Mouse (Mus musculus): ENCODE results near the gene Sox6. TPM values are rescaled to one million over a fixed set of nuclear protein-coding genes. Genes with fewer than 3 reads are reported as not detected.
"Not testable (repeated sequence)": the region's sequence is repeated elsewhere in the genome, so short reads cannot be mapped to it uniquely, and the experiment has no call there.

Gene Sox6
- total RNA-seq, 2 experiments from 2014 or later = 27.1 to 32.5 TPM

- intact Hi-C loops (cut with DNase I) = no loop called here
- DNase-seq = no peak
These were observed 431.1 kb downstream of the Sox6 start for GRCm38 (mm10) chr7:115607485-115607884.

- DNase-seq; intact Hi-C loops (cut with DNase I): not testable (repeated sequence)
These were observed 432.5 kb downstream of the Sox6 start for GRCm38 (mm10) chr7:115606125-115606524.

GRCm38 (mm10) chr7:115604883-115605282, 433.7 kb downstream of the Sox6 start:
- no peak for DNase-seq
- intact Hi-C loops (cut with DNase I) = no loop called here

- intact Hi-C loops (cut with DNase I) = no loop called here
These were observed 441.2 kb downstream of the Sox6 start for GRCm38 (mm10) chr7:115597376-115597775.

GRCm38 (mm10) chr7:115580461-115580860, 458.1 kb downstream of the Sox6 start:
- intact Hi-C loops (cut with DNase I) = no loop called here
- DNase-seq = no peak

More at GRCm38 (mm10) chr7:115597376-115597775, 441.2 kb downstream of the Sox6 start:
- no peak for DNase-seq

- no peak for DNase-seq
- intact Hi-C loops (cut with DNase I) = no loop called here
These were observed 458.8 kb downstream of the Sox6 start for GRCm38 (mm10) chr7:115579826-115580225.

- intact Hi-C loops (cut with DNase I) = no loop called here
- no peak for DNase-seq
These were observed 462.2 kb downstream of the Sox6 start for GRCm38 (mm10) chr7:115576387-115576786.

- no peak for DNase-seq
- intact Hi-C loops (cut with DNase I) = no loop called here
These were observed 463.8 kb downstream of the Sox6 start for GRCm38 (mm10) chr7:115574834-115575233.

GRCm38 (mm10) chr7:115568821-115569240, 469.8 kb downstream of the Sox6 start:
- intact Hi-C loops (cut with DNase I) = no loop called here
- peak; percentile 6 to 11 for DNase-seq

GRCm38 (mm10) chr7:115568301-115568700, 470.3 kb downstream of the Sox6 start:
- DNase-seq = no peak
- intact Hi-C loops (cut with DNase I) = no loop called here

- intact Hi-C loops (cut with DNase I) = loop anchor here (2.0 kb wide), 1 partner anchor 42 kb away; no protein-coding TSS in a partner anchor
- DNase-seq = no peak
These were observed 471.8 kb downstream of the Sox6 start for GRCm38 (mm10) chr7:115566818-115567217.

- DNase-seq = no peak
- intact Hi-C loops (cut with DNase I) = no loop called here
These were observed 473.6 kb downstream of the Sox6 start for GRCm38 (mm10) chr7:115565060-115565426.

- intact Hi-C loops (cut with DNase I) = no loop called here
- DNase-seq = no peak
These were observed 474.1 kb downstream of the Sox6 start for GRCm38 (mm10) chr7:115564359-115565059.

GRCm38 (mm10) chr7:115556677-115557076, 481.9 kb downstream of the Sox6 start:
- intact Hi-C loops (cut with DNase I) = no loop called here
- no peak for DNase-seq

GRCm38 (mm10) chr7:115550197-115550804, 488.3 kb downstream of the Sox6 start:
- no peak for DNase-seq

GRCm38 (mm10) chr7:115549670-115550069, 488.9 kb downstream of the Sox6 start:
- intact Hi-C loops (cut with DNase I) = no loop called here

More at GRCm38 (mm10) chr7:115550197-115550804, 488.3 kb downstream of the Sox6 start:
- intact Hi-C loops (cut with DNase I) = no loop called here

GRCm38 (mm10) chr7:115545585-115546374, 492.8 kb downstream of the Sox6 start:
- no peak for DNase-seq
- intact Hi-C loops (cut with DNase I) = no loop called here

More at GRCm38 (mm10) chr7:115549670-115550069, 488.9 kb downstream of the Sox6 start:
- no peak for DNase-seq

GRCm38 (mm10) chr7:115543596-115543995, 495.0 kb downstream of the Sox6 start:
- DNase-seq = no peak
- intact Hi-C loops (cut with DNase I) = no loop called here

GRCm38 (mm10) chr7:115540261-115540660, 498.3 kb downstream of the Sox6 start:
- intact Hi-C loops (cut with DNase I) = no loop called here
- no peak for DNase-seq

GRCm38 (mm10) chr7:115539003-115539402, 499.6 kb downstream of the Sox6 start:
- intact Hi-C loops (cut with DNase I) = no loop called here
- DNase-seq = no peak

- intact Hi-C loops (cut with DNase I) = no loop called here
- DNase-seq = peak in 1 of 2 experiments; percentile 7
These were observed 501.0 kb downstream of the Sox6 start for GRCm38 (mm10) chr7:115537636-115538035.
